8 mouse cellular contexts compared by ENCODE assay signal in genomic region chr2:30067962-30068361, GRCm38 (mm10). TPM values are rescaled to one million over a fixed set of nuclear protein-coding genes. Genes with fewer than 3 reads are reported as not detected.
DNase-seq lines count a peak whose midpoint lies in the region; ATAC-seq lines count a peak whose summit lies in the region.

No protein-coding gene starts in this region.

- H3K27me3 ChIP-seq in lung, embryonic 15.5 days, result no peaks in the 10 kb centered on the region
- H3K27me3 ChIP-seq in forebrain, embryonic 10.5 days (ENCODE audit: poor library complexity, severe bottlenecking), result no peaks in the 10 kb centered on the region
- H3K27me3 ChIP-seq in limb, embryonic 12.5 days, result no peaks in the 10 kb centered on the region
- no peaks in the 10 kb centered on the region for H3K27me3 ChIP-seq in neural tube, embryonic 15.5 days (replicated peaks)

- peak overlapping the region; percentile 93 for H3K4me3 ChIP-seq in lung, embryonic 15.5 days
- H3K4me3 ChIP-seq in forebrain, embryonic 10.5 days, result peak overlapping the region; percentile 100
- H3K4me3 ChIP-seq in limb, embryonic 12.5 days (replicated peaks), result peak overlapping the region; percentile 100
- peak overlapping the region; percentile 95 for H3K4me3 ChIP-seq in neural tube, embryonic 15.5 days (replicated peaks)

- H3K4me2 ChIP-seq in lung, embryonic 15.5 days, result peak overlapping the region; percentile 56
- H3K4me2 ChIP-seq in limb, embryonic 12.5 days, result peak overlapping the region; percentile 83
- H3K4me2 ChIP-seq in neural tube, embryonic 15.5 days, result peak overlapping the region; percentile 76

- H3K27ac ChIP-seq in lung, embryonic 15.5 days, result no peak overlapping the region
- H3K27ac ChIP-seq in forebrain, embryonic 10.5 days, result peak overlapping the region; percentile 100
- H3K27ac ChIP-seq in limb, embryonic 12.5 days, result no peak overlapping the region
- H3K27ac ChIP-seq in neural tube, embryonic 15.5 days (replicated peaks), result no peak overlapping the region

- H3K9me3 ChIP-seq in lung, embryonic 15.5 days, result no peaks in the 10 kb centered on the region
- H3K9me3 ChIP-seq in forebrain, embryonic 10.5 days, result no peaks in the 10 kb centered on the region
- H3K9me3 ChIP-seq in limb, embryonic 12.5 days, result no peaks in the 10 kb centered on the region
- no peaks in the 10 kb centered on the region for H3K9me3 ChIP-seq in neural tube, embryonic 15.5 days (replicated peaks)

- 15% methylated on average over 7 of the region's 7 CpGs for WGBS in lung, embryonic 15.5 days
- WGBS in forebrain, embryonic 10.5 days, result 50% methylated on average over 7 of the region's 7 CpGs
- 20% methylated on average over 7 of the region's 7 CpGs for WGBS in limb, embryonic 12.5 days
- WGBS in neural tube, embryonic 15.5 days, result 15% methylated on average over 7 of the region's 7 CpGs

- H3K4me1 ChIP-seq in lung, embryonic 15.5 days, result peaks cover 33% of the 10 kb centered on the region
- H3K4me1 ChIP-seq in forebrain, embryonic 10.5 days, result peaks cover 42% of the 10 kb centered on the region
- peaks cover 35% of the 10 kb centered on the region for H3K4me1 ChIP-seq in limb, embryonic 12.5 days (replicated peaks)
- H3K4me1 ChIP-seq in neural tube, embryonic 15.5 days, result peaks cover 26% of the 10 kb centered on the region

- H3K36me3 ChIP-seq in lung, embryonic 15.5 days, result peaks cover 37% of the 10 kb centered on the region
- peaks cover 50% of the 10 kb centered on the region for H3K36me3 ChIP-seq in forebrain, embryonic 10.5 days (replicated peaks)
- H3K36me3 ChIP-seq in limb, embryonic 12.5 days, result peaks cover 41% of the 10 kb centered on the region
- H3K36me3 ChIP-seq in neural tube, embryonic 15.5 days, result peaks cover 23% of the 10 kb centered on the region

- no peak for DNase-seq in lung, postnatal 25 days (ENCODE audit: low spot score)
- DNase-seq in forebrain, embryonic 10.5 days (ENCODE audit: extremely low spot score, low spot score), result no peak
- DNase-seq in embryo, embryonic 10 days (ENCODE audit: low spot score), result no peak
- no peak for DNase-seq in kidney, adult 18-20 months
- DNase-seq in kidney, postnatal 25 days, result no peak

- ATAC-seq in lung, embryonic 15.5 days (ENCODE audit: borderline replicate concordance, extremely low read depth, low FRiP score, low TSS enrichment), result no peak
- no peak for ATAC-seq in limb, embryonic 12.5 days (ENCODE audit: insufficient number of reproducible peaks, insufficient read depth, low FRiP score, low TSS enrichment, low read depth)
- ATAC-seq in neural tube, embryonic 15.5 days (ENCODE audit: low FRiP score), result no peak

- H3K9ac ChIP-seq in lung, embryonic 15.5 days, result peak overlapping the region; percentile 100
- peak overlapping the region; percentile 99 for H3K9ac ChIP-seq in limb, embryonic 12.5 days (replicated peaks)
- peak overlapping the region; percentile 99 for H3K9ac ChIP-seq in neural tube, embryonic 15.5 days (replicated peaks)

RNA-seq across cellular contexts. Expression of gene Pkn3, which starts 9.5 kb away (rescaled TPM):
- polyA plus RNA-seq in lung, embryonic 15.5 days (2015; fragmentation: Nextera tagmentation; extraction: Ambion mirVana), result 13.2 and 14.7 TPM in 2 replicates
- 12.4 and 13.1 TPM in 2 replicates for polyA plus RNA-seq in forebrain, embryonic 10.5 days (2016; fragmentation: Nextera tagmentation; extraction: Ambion mirVana)
- polyA plus RNA-seq in limb, embryonic 12.5 days (2016; fragmentation: Nextera tagmentation; extraction: Ambion mirVana), result 12.3 and 14.1 TPM in 2 replicates
- 2.0 and 3.1 TPM in 2 replicates for polyA plus RNA-seq in neural tube, embryonic 15.5 days (2015; fragmentation: Nextera tagmentation; extraction: Ambion mirVana)

RNA-seq across cellular contexts. Expression of gene Set, which starts 10.8 kb away (rescaled TPM):
- polyA plus RNA-seq in lung, embryonic 15.5 days (2015; fragmentation: Nextera tagmentation; extraction: Ambion mirVana), result 449 and 465 TPM in 2 replicates
- polyA plus RNA-seq in forebrain, embryonic 10.5 days (2016; fragmentation: Nextera tagmentation; extraction: Ambion mirVana), result 944 and 983 TPM in 2 replicates
- 720 and 722 TPM in 2 replicates for polyA plus RNA-seq in limb, embryonic 12.5 days (2016; fragmentation: Nextera tagmentation; extraction: Ambion mirVana)
- polyA plus RNA-seq in neural tube, embryonic 15.5 days (2015; fragmentation: Nextera tagmentation; extraction: Ambion mirVana), result 285 and 330 TPM in 2 replicates

RNA-seq across cellular contexts. Expression of gene Wdr34, which starts 19.3 kb away (rescaled TPM):
- polyA plus RNA-seq in lung, embryonic 15.5 days (2015; fragmentation: Nextera tagmentation; extraction: Ambion mirVana), result 34.0 and 34.5 TPM in 2 replicates
- 33.1 and 33.4 TPM in 2 replicates for polyA plus RNA-seq in forebrain, embryonic 10.5 days (2016; fragmentation: Nextera tagmentation; extraction: Ambion mirVana)
- polyA plus RNA-seq in limb, embryonic 12.5 days (2016; fragmentation: Nextera tagmentation; extraction: Ambion mirVana), result 37.7 and 43.1 TPM in 2 replicates
- 63.0 and 72.9 TPM in 2 replicates for polyA plus RNA-seq in neural tube, embryonic 15.5 days (2015; fragmentation: Nextera tagmentation; extraction: Ambion mirVana)

RNA-seq across cellular contexts. Expression of gene Zdhhc12, which starts 25.5 kb away (rescaled TPM):
- 31.4 and 32.5 TPM in 2 replicates for polyA plus RNA-seq in lung, embryonic 15.5 days (2015; fragmentation: Nextera tagmentation; extraction: Ambion mirVana)
- polyA plus RNA-seq in forebrain, embryonic 10.5 days (2016; fragmentation: Nextera tagmentation; extraction: Ambion mirVana), result 34.2 and 35.4 TPM in 2 replicates
- polyA plus RNA-seq in limb, embryonic 12.5 days (2016; fragmentation: Nextera tagmentation; extraction: Ambion mirVana), result 26.0 and 28.2 TPM in 2 replicates
- 31.6 and 33.6 TPM in 2 replicates for polyA plus RNA-seq in neural tube, embryonic 15.5 days (2015; fragmentation: Nextera tagmentation; extraction: Ambion mirVana)

RNA-seq across cellular contexts. Expression of gene Zer1, which starts 56.4 kb away (rescaled TPM):
- polyA plus RNA-seq in lung, embryonic 15.5 days (2015; fragmentation: Nextera tagmentation; extraction: Ambion mirVana), result 6.5 and 8.1 TPM in 2 replicates
- polyA plus RNA-seq in forebrain, embryonic 10.5 days (2016; fragmentation: Nextera tagmentation; extraction: Ambion mirVana), result 6.3 and 6.6 TPM in 2 replicates
- 11.8 and 12.0 TPM in 2 replicates for polyA plus RNA-seq in limb, embryonic 12.5 days (2016; fragmentation: Nextera tagmentation; extraction: Ambion mirVana)
- 12.4 and 14.5 TPM in 2 replicates for polyA plus RNA-seq in neural tube, embryonic 15.5 days (2015; fragmentation: Nextera tagmentation; extraction: Ambion mirVana)
